Mouse (Mus musculus) embryonic facial prominence, embryonic 14.5 days (tissue): Measurements from ENCODE around the gene Btbd16. TPM values are rescaled to one million over a fixed set of nuclear protein-coding genes. Genes with fewer than 3 reads are reported as not detected.

Experiments used
- ATAC-seq: fragments of 200-750 bp; cut with Nextera tagmentation; 2 replicates; pipeline ENCODE4 v1.8.0; 2017; ENCODE audit warnings: low read depth, moderate number of reproducible peaks, moderate TSS enrichment
- DNase-seq: peaks from one replicate; pipeline ENCODE4 v3.0.0-alpha.2; 2015; ENCODE audit warnings: low spot score
- H3K27ac ChIP-seq: fragments of 300-500 bp; sonication (generic); replicated peaks from 2 replicates; pipeline ENCODE4 v1.5.1; 2014; ENCODE audit warnings: low read depth, mild to moderate bottlenecking, low read length, moderate library complexity
- H3K27me3 ChIP-seq: fragments of 300-500 bp; sonication (generic); replicated peaks from 2 replicates; pipeline ENCODE4 v1.6.1; 2014; ENCODE audit warnings: low read length; ENCODE audit not compliant: control insufficient read depth, insufficient read depth
- H3K36me3 ChIP-seq: fragments of 300-500 bp; sonication (generic); 2 replicates; pipeline ENCODE4 v1.6.1; 2014; ENCODE audit warnings: low read length, mixed read lengths; ENCODE audit not compliant: control insufficient read depth, insufficient read depth
- H3K4me1 ChIP-seq: fragments of 300-500 bp; sonication (generic); 2 replicates; pipeline ENCODE4 v1.6.1; 2014; ENCODE audit warnings: antibody characterized with exemption, low read length; ENCODE audit not compliant: control insufficient read depth, insufficient read depth
- H3K4me2 ChIP-seq: fragments of 300-500 bp; sonication (generic); 2 replicates; pipeline ENCODE4 v1.6.1; 2014; ENCODE audit warnings: low read depth, mild to moderate bottlenecking, low read length, moderate library complexity, mixed read lengths
- H3K4me3 ChIP-seq: fragments of 300-500 bp; sonication (generic); 2 replicates; pipeline ENCODE4 v1.5.1; 2014; ENCODE audit warnings: low read depth, mild to moderate bottlenecking, low read length
- H3K9ac ChIP-seq: fragments of 300-500 bp; sonication (generic); 2 replicates; pipeline ENCODE4 v1.6.1; 2014; ENCODE audit warnings: low read depth, mild to moderate bottlenecking, low read length, moderate library complexity, mixed read lengths
- H3K9me3 ChIP-seq: fragments of 300-500 bp; sonication (generic); 2 replicates; pipeline ENCODE4 v1.6.1; 2016; ENCODE audit warnings: low read length; ENCODE audit not compliant: control insufficient read depth
- WGBS: fragments of 180-500 bp; shearing (Covaris S2); extraction: QIAGEN DNeasy Blood & Tissue Kit; methylation state at CpG from one replicate; pipeline ENCODE4 v1.1.7; 2014; 5-methylcytosine and 5-hydroxymethylcytosine counted together
- polyA plus RNA-seq: library from polyadenylated mRNA; unstranded; fragments of >200 nt; fragmentation: Nextera tagmentation; extraction: Ambion mirVana; gene quantifications from 2 replicates; pipeline ENCODE4 v1.2.1, GENCODE M21; 2014

Btbd16 gene
- polyA plus RNA-seq, 1 experiment from 2014 or later = not detected

DNA sequence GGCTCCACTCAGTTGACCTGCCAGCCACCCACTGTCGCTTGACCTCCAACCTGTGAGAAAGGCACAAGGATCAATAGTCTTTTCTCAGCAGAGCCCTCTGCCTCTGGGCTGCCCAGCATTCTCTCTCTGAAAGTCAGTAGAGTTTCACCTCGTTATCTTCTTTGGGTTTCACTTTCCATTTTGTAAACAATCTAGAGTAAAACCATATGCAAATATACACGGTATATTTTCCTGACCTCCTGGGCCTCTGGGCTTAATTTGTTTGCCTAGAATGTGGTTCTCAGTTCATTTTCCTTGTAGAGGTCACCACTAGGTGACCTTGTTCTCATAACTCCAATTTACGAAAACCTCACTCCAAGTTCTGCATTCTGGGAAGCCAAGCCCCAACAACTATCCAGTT lies 26.8 kb downstream of the Btbd16 start:
- DNase-seq (no peak), ATAC-seq (no peak)
- H3K36me3 ChIP-seq = no peaks in the 10 kb centered on the region
- no peak overlapping the region for H3K9ac ChIP-seq
- H3K9me3 ChIP-seq = no peaks in the 10 kb centered on the region
- no peak overlapping the region for H3K4me3 ChIP-seq
- WGBS = 46% methylated on average over 4 of the region's 4 CpGs
- H3K4me1 ChIP-seq = no peaks in the 10 kb centered on the region
- H3K4me2 ChIP-seq = no peak overlapping the region
- H3K27ac ChIP-seq = no peak overlapping the region
- H3K27me3 ChIP-seq = no peaks in the 10 kb centered on the region

DNA sequence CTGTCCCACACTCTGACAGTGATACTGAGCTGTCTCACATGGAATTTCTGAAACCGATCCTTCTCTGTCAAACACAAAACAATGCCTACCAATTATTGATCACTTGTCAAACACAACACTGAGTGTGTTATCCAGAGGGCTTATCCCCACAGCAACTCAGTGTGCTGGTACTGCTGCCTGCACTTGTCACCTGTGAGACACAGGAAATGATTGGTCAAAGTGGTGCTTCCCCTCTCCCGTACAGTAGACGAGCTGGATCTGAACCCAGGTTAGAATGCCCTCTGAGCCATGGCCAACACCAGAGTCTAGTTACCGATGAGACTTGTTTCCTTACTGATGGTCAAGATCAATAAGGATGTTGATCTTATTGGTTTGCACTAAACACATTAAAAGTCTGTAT lies 27.9 kb downstream of the Btbd16 start:
- no peaks in the 10 kb centered on the region for H3K9me3 ChIP-seq
- H3K4me3 ChIP-seq = no peak overlapping the region
- no peak for DNase-seq
- no peaks in the 10 kb centered on the region for H3K27me3 ChIP-seq
- WGBS = 85% methylated on average over 4 of the region's 4 CpGs
- ATAC-seq = no peak
- no peak overlapping the region for H3K27ac ChIP-seq
- no peak overlapping the region for H3K4me2 ChIP-seq
- no peaks in the 10 kb centered on the region for H3K4me1 ChIP-seq
- H3K9ac ChIP-seq = no peak overlapping the region
- H3K36me3 ChIP-seq = no peaks in the 10 kb centered on the region

DNA sequence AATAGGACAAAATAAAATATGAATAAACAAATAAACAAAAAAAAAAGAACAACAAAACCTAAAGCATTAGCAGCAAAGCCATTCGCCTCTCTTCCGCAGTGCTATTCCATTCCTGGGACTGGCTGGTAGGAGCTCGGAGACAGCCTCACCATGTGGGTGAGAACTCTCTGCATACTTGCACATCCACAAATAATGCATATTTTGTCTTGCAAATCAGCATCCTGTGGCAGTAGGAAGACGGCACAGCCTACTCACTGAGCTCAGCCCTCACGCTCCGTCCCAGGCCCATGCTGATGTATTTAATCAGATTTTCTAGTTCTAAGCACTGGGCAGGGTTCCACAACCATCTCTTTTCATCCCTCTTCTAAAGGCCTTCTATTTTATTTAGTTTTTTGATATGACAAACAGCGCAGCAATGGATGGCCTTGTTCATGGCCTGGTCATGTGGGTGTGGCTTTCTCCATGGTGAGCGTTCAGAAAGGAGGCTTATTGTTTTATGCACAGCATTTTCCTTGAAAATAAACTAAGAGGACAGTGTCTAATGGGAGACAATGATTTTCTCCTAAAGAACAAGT lies 29.5 kb downstream of the Btbd16 start:
- Histone ChIP-seq H3K27ac (no peak overlapping the region), H3K4me3 (no peak overlapping the region), H3K27me3 (no peaks in the 10 kb centered on the region), H3K36me3 (no peaks in the 10 kb centered on the region), H3K4me2 (no peak overlapping the region), H3K9me3 (no peaks in the 10 kb centered on the region), H3K4me1 (no peaks in the 10 kb centered on the region), H3K9ac (no peak overlapping the region)
- ATAC-seq (no peak), DNase-seq (no peak)
- 90% methylated on average over 8 of the region's 8 CpGs for WGBS

DNA sequence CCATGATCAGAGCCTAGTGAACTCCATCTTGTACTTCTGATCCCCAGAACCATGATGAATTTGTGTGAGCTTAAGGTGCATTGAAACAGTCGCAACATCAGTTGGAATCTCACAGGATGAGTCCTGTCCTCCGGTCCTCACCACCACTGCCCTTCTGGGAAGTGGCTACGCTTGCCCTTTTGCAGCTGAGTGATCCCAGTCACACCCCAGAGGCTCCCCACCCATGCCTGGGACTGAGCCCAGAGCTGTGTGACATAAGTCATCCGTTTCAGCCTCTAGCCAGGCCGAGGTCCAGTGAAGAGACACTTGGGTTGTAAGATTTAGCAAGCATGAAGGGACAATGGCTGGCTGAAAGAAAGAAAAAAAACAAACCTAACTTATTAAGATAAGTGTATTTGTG lies 31.1 kb downstream of the Btbd16 start:
- Histone ChIP-seq H3K4me1 (no peaks in the 10 kb centered on the region), H3K36me3 (no peaks in the 10 kb centered on the region), H3K9me3 (no peaks in the 10 kb centered on the region), H3K27ac (no peak overlapping the region), H3K9ac (no peak overlapping the region), H3K27me3 (no peaks in the 10 kb centered on the region), H3K4me2 (no peak overlapping the region), H3K4me3 (no peak overlapping the region)
- ATAC-seq (no peak), DNase-seq (no peak)
- WGBS = 83% methylated on average over 5 of the region's 5 CpGs

DNA sequence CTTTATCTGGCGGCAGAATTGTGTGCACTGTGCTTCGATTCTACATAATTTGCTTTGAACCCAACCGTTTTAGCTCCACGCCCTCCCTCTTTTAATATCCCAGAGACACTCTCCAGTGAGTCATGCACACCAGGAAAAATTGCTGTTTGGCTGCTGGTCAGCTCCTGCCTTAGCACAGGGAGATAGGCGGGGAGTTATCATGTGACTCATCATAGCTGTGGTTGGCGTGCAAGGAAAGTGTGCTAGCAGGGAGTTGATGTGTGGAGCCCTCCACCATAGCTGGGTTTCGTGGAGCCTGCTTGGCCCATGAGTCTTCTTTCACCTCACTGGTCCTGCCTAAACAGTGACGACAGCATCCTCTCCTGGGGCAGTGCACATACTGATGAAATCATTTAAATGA lies 33.9 kb downstream of the Btbd16 start:
- no peaks in the 10 kb centered on the region for H3K4me1 ChIP-seq
- no peaks in the 10 kb centered on the region for H3K36me3 ChIP-seq
- no peaks in the 10 kb centered on the region for H3K9me3 ChIP-seq
- no peak overlapping the region for H3K9ac ChIP-seq
- no peak overlapping the region for H3K27ac ChIP-seq
- DNase-seq = peak; percentile 68
- H3K4me2 ChIP-seq = no peak overlapping the region
- no peaks in the 10 kb centered on the region for H3K27me3 ChIP-seq
- peak; percentile 50; the same call in 1 of the 2 replicates for ATAC-seq
- H3K4me3 ChIP-seq = no peak overlapping the region
- WGBS = 60% methylated on average over 8 of the region's 8 CpGs

DNA sequence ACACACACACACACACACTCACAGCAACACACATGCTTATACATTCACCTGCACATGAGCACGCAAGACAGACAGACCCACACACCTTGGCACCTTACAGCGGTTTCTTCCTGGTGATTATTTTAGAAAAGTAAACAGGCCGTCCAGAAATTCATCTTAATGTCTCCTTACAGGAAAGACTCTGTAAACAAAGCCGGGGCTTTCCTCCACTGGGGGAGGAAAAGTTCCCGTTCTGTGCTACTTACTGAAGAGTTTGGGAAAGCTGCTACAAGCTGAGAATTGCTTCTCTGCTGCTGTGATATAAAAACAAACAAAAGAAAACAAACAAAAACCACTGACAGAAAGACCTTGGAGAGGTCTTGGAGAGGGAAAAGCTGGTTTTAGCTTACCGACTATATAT lies 34.8 kb downstream of the Btbd16 start:
- Histone ChIP-seq H3K4me2 (no peak overlapping the region), H3K4me3 (no peak overlapping the region), H3K9me3 (no peaks in the 10 kb centered on the region), H3K4me1 (no peaks in the 10 kb centered on the region), H3K36me3 (no peaks in the 10 kb centered on the region), H3K9ac (no peak overlapping the region), H3K27ac (no peak overlapping the region), H3K27me3 (no peaks in the 10 kb centered on the region)
- WGBS = 55% methylated on average over 6 of the region's 6 CpGs
- ATAC-seq = no peak
- DNase-seq = no peak

DNA sequence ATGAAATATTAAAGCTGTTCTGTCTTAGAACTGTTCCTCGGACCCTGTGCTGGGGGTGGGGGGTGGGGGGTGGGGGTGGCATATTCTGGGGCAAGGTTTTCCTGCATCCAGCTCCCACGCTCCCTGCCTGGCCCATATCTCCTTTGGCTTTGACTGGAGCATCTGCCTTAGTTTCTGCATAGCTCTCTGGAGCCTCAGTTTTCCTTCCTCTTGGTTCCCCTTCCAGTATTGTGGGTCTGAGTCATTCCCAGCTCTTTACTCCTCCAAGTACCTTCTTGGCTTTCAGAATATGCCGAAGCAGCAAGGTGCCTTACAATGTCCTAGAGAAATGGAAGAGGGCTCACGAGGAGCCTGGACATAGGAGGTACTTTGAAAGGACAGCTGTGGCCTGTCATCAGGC lies 36.4 kb downstream of the Btbd16 start:
- no peaks in the 10 kb centered on the region for H3K36me3 ChIP-seq
- DNase-seq (no peak), ATAC-seq (no peak)
- H3K27me3 ChIP-seq = no peaks in the 10 kb centered on the region
- no peaks in the 10 kb centered on the region for H3K4me1 ChIP-seq
- H3K4me3 ChIP-seq = no peak overlapping the region
- H3K27ac ChIP-seq = no peak overlapping the region
- no peak overlapping the region for H3K9ac ChIP-seq
- H3K9me3 ChIP-seq = no peaks in the 10 kb centered on the region
- no peak overlapping the region for H3K4me2 ChIP-seq
- WGBS = 86% methylated on average over 4 of the region's 4 CpGs

DNA sequence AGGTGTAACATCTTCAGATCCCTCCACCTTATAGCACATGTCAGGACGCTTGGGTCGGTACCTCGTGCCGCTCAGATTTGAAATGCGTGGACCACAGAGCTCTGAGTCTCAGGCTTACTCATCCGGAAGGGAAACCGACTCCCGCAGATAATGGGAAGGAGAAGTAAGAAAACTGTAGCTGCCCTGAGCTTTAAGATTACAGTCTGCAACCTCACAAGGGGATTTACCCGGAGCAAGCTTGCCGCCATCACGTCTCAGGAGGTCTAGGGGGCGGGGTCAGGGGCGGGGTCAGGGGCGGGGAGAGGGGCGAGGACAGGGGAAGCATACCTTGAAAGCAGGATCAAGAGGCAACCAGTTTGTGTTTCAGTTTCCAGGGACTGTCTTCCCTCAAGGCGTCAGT lies 38.5 kb downstream of the Btbd16 start:
- DNase-seq (no peak), ATAC-seq (no peak)
- no peak overlapping the region for H3K9ac ChIP-seq
- no peaks in the 10 kb centered on the region for H3K27me3 ChIP-seq
- WGBS = 43% methylated on average over 16 of the region's 16 CpGs
- H3K4me3 ChIP-seq = no peak overlapping the region
- H3K27ac ChIP-seq = no peak overlapping the region
- H3K36me3 ChIP-seq = no peaks in the 10 kb centered on the region
- no peaks in the 10 kb centered on the region for H3K9me3 ChIP-seq
- H3K4me1 ChIP-seq = no peaks in the 10 kb centered on the region
- peak overlapping the region; percentile 12; the same call in 1 of the 2 replicates for H3K4me2 ChIP-seq

DNA sequence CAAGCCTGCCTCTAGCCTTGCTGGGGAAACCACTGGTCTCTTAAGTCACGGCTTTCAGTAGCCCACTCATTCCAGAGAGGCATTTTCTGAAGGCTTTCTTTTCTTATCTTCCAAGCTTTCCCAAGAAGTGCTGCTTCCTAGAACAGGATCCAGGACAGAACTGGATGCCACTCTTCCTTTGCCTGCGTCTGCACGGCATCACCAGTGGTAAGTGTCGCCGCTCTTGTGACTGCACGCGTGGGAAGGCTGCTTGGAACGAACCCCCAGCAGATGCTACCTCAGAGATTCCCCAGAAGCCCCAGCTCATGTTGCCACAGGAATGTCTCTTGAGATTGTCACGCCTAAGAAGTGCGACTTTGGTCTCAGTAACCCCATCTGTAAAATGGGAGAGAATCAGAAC lies 41.7 kb downstream of the Btbd16 start:
- ATAC-seq = no peak
- DNase-seq = no peak
- H3K4me1 ChIP-seq = no peaks in the 10 kb centered on the region
- WGBS = 91% methylated on average over 10 of the region's 10 CpGs
- no peak overlapping the region for H3K9ac ChIP-seq
- no peaks in the 10 kb centered on the region for H3K27me3 ChIP-seq
- H3K27ac ChIP-seq = no peak overlapping the region
- H3K4me2 ChIP-seq = no peak overlapping the region
- H3K36me3 ChIP-seq = no peaks in the 10 kb centered on the region
- no peaks in the 10 kb centered on the region for H3K9me3 ChIP-seq
- H3K4me3 ChIP-seq = no peak overlapping the region
